Mouse (Mus musculus) liver, adult 2 months (tissue): ENCODE measurements around the gene Inpp5d.

Experiments used
- CTCF ChIP-seq: fragments of 200-500 bp; IDR thresholded peaks from 2 replicates; pipeline ENCODE4 v1.5.1; 2011; ENCODE audit warnings: low read depth, low read length, control low read depth
- POLR2A ChIP-seq: fragments of 200-500 bp; IDR thresholded peaks from 2 replicates; pipeline ENCODE4 v1.6.1; 2011; ENCODE audit warnings: low read length, control low read depth; ENCODE audit not compliant: insufficient read depth; ENCODE audit errors: extremely low read depth

DNA sequence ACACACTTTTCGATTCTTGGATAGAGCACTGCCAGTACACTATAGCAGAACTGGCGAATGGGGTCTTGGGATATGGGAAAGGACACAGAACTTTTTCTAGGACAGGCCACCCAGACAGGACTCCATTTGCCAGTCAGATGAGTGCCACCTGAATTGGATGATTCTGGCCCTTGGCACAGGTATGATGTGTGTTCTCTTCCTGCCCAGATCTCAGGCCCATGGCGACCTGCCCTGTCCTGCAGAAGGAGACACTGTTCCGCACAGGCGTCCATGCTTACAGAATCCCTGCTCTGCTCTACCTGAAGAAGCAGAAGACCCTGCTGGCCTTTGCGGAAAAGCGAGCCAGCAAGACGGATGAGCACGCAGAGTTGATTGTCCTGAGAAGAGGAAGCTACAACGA, 25.4 kb upstream of the Inpp5d start:
- TF ChIP-seq CTCF, result no peak
- TF ChIP-seq POLR2A, result no peak
